Mouse (Mus musculus) heart, adult 2 months (tissue): ENCODE data around the gene Zbtb17. TPM values are rescaled to one million over a fixed set of nuclear protein-coding genes. Genes with fewer than 3 reads are reported as not detected.

Experiments used
- DNase-seq, 2 experiments: peaks; one replicate each; pipeline ENCODE4 v3.0.0; 2021
- H3K27ac ChIP-seq: fragments of 200-600 bp; 2 replicates; pipeline ENCODE4 v1.8.1; 2022
- H3K27me3 ChIP-seq: fragments of 200-500 bp; 2 replicates; pipeline ENCODE4 v1.6.1; 2012; ENCODE audit warnings: mild to moderate bottlenecking, low read length, inconsistent platforms, mixed read lengths; ENCODE audit not compliant: control insufficient read depth, insufficient read depth
- H3K36me3 ChIP-seq: fragments of 200-500 bp; 2 replicates; pipeline ENCODE4 v1.6.1; 2012; ENCODE audit warnings: low read length, inconsistent platforms; ENCODE audit not compliant: control insufficient read depth, insufficient read depth
- H3K4me1 ChIP-seq: fragments of 200-500 bp; 2 replicates; pipeline ENCODE4 v1.6.1; 2011; ENCODE audit warnings: low read length; ENCODE audit not compliant: control insufficient read depth, insufficient read depth
- H3K4me3 ChIP-seq: fragments of 200-600 bp; 2 replicates; pipeline ENCODE4 v1.8.1; 2022
- H3K79me2 ChIP-seq: fragments of 200-500 bp; replicated peaks from 2 replicates; pipeline ENCODE4 v1.6.1; 2012; ENCODE audit warnings: mild to moderate bottlenecking, inconsistent platforms, low read length, moderate library complexity, mixed read lengths; ENCODE audit not compliant: control insufficient read depth, insufficient read depth
- H3K9ac ChIP-seq: fragments of 200-500 bp; 2 replicates; pipeline ENCODE4 v1.6.1; 2012; ENCODE audit warnings: low read depth, mild to moderate bottlenecking, control low read depth, inconsistent platforms, low read length, mixed read lengths
- CTCF ChIP-seq: fragments of 200-600 bp; IDR thresholded peaks from 2 replicates; pipeline ENCODE4 v1.8.1; 2022; ENCODE audit warnings: antibody characterized with exemption, mild to moderate bottlenecking, moderate library complexity
- EP300 ChIP-seq: fragments of 200-500 bp; IDR thresholded peaks from 2 replicates; pipeline ENCODE4 v1.6.1; 2011; ENCODE audit warnings: low read depth, low read length, control low read depth; ENCODE audit not compliant: insufficient read depth
- POLR2A ChIP-seq: fragments of 200-500 bp; IDR thresholded peaks from 2 replicates; pipeline ENCODE4 v1.6.1; 2011; ENCODE audit warnings: mild to moderate bottlenecking, low read depth, low read length, control low read depth; ENCODE audit not compliant: insufficient read depth
- WGBS: fragments of 180-500 bp; shearing (Covaris S2); methylation state at CpG from one replicate; pipeline ENCODE4 v1.1.7; 2018; 5-methylcytosine and 5-hydroxymethylcytosine counted together
- intact Hi-C: fragments of 180-260 bp; cut with DNase I; formaldehyde crosslinking; loops from one replicate; pipeline ENCODE4 v1.15.1; 2025
- long read RNA-seq: library from polyadenylated mRNA; stranded (forward); transcript quantifications from one replicate; pipeline ENCODE4 v2.0.0, GENCODE M21; 2021
- polyA plus RNA-seq: library from polyadenylated mRNA; depleted of rRNA; stranded (reverse); fragments of >200 nt; gene quantifications from 2 replicates; pipeline ENCODE4 v1.2.3, GENCODE M21; 2012; rRNA removed
- total RNA-seq, 2 experiments: library from RNA; stranded (reverse); gene quantifications; 2 replicates each; pipeline ENCODE4 v1.2.3; 2021

Zbtb17 gene
- total RNA-seq: 10 to 100 TPM; 22.9 to 26.4 TPM
- polyA plus RNA-seq: 23.3 and 29.9 TPM in 2 replicates
- long read RNA-seq, transcript Zbtb17-201 (16 exons, 2,722 nt): major isoform, 12 of 14 reads
- long read RNA-seq, partial matches to known transcripts: 2 of 14 reads
- long read RNA-seq, other reads (novel, unspliced or antisense): 0 of 14 reads

DNA sequence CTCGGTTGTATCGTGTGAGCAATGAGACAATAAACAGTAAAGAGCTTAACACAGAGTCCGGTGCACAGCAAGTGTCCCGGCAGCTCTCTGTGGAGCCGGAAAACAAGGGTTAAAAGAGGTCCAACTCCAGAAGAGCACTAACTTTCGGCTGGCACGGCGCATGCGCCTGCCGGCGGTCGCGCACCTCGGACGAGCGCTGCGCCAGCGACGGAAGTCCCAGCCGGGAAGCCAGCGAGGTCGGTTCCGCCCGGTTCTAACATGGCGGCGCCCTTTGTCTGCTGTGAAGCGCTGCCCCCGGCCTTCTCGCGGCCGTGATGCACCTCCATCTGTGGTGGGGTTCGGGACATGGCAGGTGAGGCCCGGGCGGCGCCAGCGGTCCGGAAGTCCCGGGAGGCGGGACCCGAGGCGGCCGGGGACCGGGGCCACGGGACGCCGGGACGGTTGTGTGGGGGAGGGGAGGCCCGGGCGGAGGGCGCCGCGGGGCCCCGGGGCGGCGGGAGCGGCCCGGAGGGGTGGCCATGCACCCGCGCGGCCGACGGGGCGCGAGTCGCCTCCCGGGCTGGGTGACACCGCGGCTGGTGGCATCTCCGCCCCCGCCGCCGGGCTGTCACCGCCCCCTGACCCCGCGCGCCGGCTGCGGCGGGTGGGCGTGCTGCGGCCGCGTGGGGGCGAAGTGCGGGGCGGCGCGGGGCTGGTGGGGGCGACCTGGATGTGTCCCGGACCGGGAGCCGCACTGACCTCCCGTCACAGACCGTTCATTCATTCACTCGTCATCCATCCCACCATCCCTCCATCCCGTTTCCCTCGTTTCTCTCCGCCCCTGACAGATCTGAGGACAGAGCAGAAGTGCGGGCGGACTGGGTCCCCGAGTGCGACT, at the start of gene Zbtb17:
Gene Zbtb17 (plus strand): TSS at position 204 of the 877 bp plus-strand sequence.
- peaks cover 1% of the 10 kb centered on the region; the same call in 1 of the 2 replicates for H3K79me2 ChIP-seq
- peak; percentile 92 to 95 for DNase-seq
- peak within 1 kb of the TSS; percentile 58 for H3K4me3 ChIP-seq
- peaks cover 8% of the 10 kb centered on the region for H3K4me1 ChIP-seq
- H3K27me3 ChIP-seq: no peaks in the 10 kb centered on the region
- H3K9ac ChIP-seq: peak within 1 kb of the TSS; percentile 98
- H3K36me3 ChIP-seq: no peaks in the 10 kb centered on the region
- under 1% methylated on average over 94 of the region's 102 CpGs for WGBS
- TF ChIP-seq POLR2A (peak; percentile 80), EP300 (no peak)
- peak within 1 kb of the TSS; percentile 92 for H3K27ac ChIP-seq
- intact Hi-C loops: no loop called here

DNA sequence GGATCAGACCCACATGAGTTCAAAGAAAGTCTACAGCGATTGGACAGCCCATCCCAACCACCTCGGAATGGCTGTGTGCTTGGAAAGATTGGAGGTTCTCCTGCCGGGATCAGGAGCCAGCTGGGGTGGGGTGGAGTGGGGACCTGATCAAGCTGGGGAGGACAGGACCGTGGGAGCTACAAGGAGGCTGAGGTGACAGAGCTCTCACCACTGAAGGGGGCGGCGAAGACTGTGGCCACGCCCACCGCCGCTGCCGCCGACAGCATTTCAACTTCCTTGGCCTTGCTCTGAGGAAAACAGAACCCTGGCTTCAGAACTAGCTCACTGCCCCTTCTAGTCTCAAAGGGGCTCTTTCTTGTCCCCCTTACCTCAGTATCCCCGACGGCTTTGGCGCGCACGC, 49.7 kb upstream of the Zbtb17 start:
- H3K4me3 ChIP-seq: no peak overlapping the region

DNA sequence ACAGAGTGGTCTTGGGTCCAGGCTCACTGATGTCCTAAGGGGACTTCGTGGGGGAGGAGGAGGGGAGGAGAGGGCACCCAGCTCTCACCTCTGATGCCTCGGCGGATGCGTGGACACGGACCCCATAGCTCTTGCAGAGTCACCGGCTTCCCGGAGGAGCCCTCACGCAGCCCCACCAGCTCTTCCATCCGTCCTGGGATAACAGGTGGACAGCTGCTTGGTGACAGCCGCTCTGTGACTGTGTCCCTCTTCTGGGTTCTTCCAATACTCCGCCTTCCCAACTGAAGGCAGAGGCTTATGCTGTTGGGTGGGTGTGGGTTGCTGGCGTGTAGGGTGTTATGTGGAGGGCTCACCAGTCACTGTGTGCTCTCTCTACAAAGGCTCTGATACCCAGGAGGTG, 46.6 kb upstream of the Zbtb17 start:
- Histone ChIP-seq H3K4me3 (no peak overlapping the region), H3K9ac (no peak overlapping the region), H3K4me1 (no peaks in the 10 kb centered on the region), H3K27ac (no peak overlapping the region), H3K36me3 (no peaks in the 10 kb centered on the region), H3K79me2 (no peaks in the 10 kb centered on the region), H3K27me3 (no peaks in the 10 kb centered on the region)
- TF ChIP-seq CTCF (no peak), POLR2A (no peak), EP300 (no peak)
- WGBS: 72% methylated on average over 12 of the region's 12 CpGs
- intact Hi-C loops: no loop called here
- DNase-seq: no peak

More for the DNA sequence above, 49.7 kb upstream of the Zbtb17 start:
- intact Hi-C loops: no loop called here
- TF ChIP-seq CTCF (no peak), EP300 (no peak), POLR2A (no peak)
- WGBS: 24% methylated on average over 16 of the region's 16 CpGs
- no peak overlapping the region for H3K9ac ChIP-seq
- H3K27ac ChIP-seq: no peak overlapping the region
- DNase-seq: no peak
- no peaks in the 10 kb centered on the region for H3K4me1 ChIP-seq
- no peaks in the 10 kb centered on the region for H3K27me3 ChIP-seq
- no peaks in the 10 kb centered on the region for H3K36me3 ChIP-seq
- no peaks in the 10 kb centered on the region for H3K79me2 ChIP-seq

DNA sequence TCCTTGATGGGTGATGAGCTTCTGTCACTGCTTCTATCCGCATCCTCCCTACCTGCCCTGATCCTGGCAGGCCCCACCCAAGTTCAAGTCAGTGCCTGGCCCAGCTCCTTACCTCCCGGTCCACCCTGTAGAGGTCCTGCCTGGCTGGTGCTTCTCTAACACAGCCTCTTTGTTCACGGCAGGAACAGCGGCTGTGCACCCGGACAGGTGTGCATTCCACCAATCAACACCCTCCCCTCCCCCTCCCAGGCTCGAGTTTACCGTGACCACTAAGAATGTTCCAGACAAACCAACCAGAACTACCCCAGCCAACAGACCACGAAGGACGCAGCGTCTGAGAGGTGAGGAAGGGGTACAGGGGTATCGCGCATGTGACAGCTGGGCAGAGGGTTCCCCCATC, 45.9 kb upstream of the Zbtb17 start, which contains the start of gene Clcnka:
Gene Clcnka (minus strand): TSS at position 180 of the 400 bp plus-strand sequence.
- 53% methylated on average over 12 of the region's 12 CpGs for WGBS
- Histone ChIP-seq H3K36me3 (no peaks in the 10 kb centered on the region), H3K79me2 (no peaks in the 10 kb centered on the region), H3K9ac (no peak within 1 kb of the TSS), H3K4me1 (no peaks in the 10 kb centered on the region), H3K27ac (no peak within 1 kb of the TSS), H3K4me3 (no peak within 1 kb of the TSS), H3K27me3 (no peaks in the 10 kb centered on the region)
- TF ChIP-seq EP300 (no peak), CTCF (no peak), POLR2A (no peak)
- intact Hi-C loops: no loop called here
- no peak for DNase-seq

DNA sequence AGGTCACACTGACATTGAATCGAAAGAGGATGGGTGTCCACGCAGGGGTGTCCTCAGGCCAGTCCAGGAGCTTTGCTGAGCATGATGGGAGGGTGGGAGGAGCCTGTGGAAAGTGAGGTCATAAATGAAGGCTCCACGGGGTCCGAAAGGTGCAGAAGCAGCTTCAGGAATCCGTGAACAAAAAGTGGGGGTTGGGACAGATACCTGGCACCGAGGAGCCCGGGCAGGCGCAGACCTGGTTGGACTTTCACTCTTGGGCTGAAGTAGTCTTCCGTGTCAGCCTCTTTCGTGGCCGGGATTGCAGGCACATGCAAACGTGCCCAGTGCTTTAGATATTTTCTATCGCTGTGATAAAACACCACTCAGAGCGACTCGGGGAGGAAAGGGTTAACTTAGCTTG, 44.3 kb upstream of the Zbtb17 start:
- Histone ChIP-seq H3K4me3 (no peak overlapping the region), H3K79me2 (no peaks in the 10 kb centered on the region), H3K27ac (no peak overlapping the region), H3K4me1 (peaks cover 1% of the 10 kb centered on the region; the same call in 1 of the 2 replicates), H3K27me3 (no peaks in the 10 kb centered on the region), H3K36me3 (no peaks in the 10 kb centered on the region), H3K9ac (no peak overlapping the region)
- WGBS: 84% methylated on average over 15 of the region's 15 CpGs
- intact Hi-C loops: no loop called here
- TF ChIP-seq EP300 (no peak), POLR2A (no peak), CTCF (no peak)
- no peak for DNase-seq

DNA sequence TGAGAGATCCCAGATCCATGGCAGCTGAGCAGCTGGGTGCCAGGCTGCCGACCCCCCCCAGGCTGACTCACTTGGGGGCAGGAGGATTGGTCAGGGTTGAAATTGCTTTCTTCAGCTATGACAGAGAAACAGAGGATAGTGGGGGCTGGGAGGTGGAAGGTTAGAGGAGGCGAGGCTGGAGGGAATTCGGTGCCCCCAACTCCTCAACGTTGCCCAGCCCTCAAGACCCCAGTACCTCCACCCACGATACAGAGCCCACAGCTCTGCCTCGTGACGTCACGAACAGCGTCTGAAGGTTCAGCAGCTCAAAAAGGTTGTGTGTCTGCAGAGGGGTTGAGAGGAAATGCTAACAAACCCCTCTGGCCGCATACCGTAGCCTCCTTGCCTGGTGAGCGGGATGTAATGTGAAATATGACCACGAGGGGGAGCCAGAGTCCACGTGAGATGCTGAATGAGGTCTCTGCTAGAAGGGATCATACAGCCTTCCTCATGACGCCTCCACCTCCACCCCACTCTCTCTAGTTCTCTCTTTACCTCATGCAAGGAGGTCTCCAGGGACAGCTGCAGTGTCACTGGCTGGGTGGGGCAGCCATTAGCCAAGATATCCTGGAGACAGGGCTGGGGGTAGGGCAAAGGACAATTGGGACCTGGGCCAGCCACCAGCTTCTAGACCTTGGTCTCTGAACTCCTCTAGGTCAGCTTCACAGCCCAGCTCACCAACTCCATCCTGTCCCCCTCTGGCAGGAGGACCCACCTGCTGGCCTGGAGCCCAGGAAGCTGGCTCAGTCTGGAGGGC, 39.7 kb upstream of the Zbtb17 start:
- TF ChIP-seq POLR2A: no peak
- TF ChIP-seq CTCF: peak; percentile 100
- peak; percentile 97 for TF ChIP-seq EP300
- 10% methylated on average over 15 of the region's 15 CpGs for WGBS

More for the DNA sequence above, 39.7 kb upstream of the Zbtb17 start:
- H3K27ac ChIP-seq: no peak overlapping the region
- no peaks in the 10 kb centered on the region for H3K36me3 ChIP-seq
- H3K27me3 ChIP-seq: no peaks in the 10 kb centered on the region
- H3K4me3 ChIP-seq: no peak overlapping the region
- H3K9ac ChIP-seq: no peak overlapping the region
- intact Hi-C loops: loop anchor here (1.0 to 2.0 kb wide), 3 partner anchors 26 to 171 kb away; no protein-coding TSS in a partner anchor
- DNase-seq: peak; percentile 82 to 91
- H3K79me2 ChIP-seq: no peaks in the 10 kb centered on the region
- peaks cover 2% of the 10 kb centered on the region; the same call in 1 of the 2 replicates for H3K4me1 ChIP-seq
